Mouse (Mus musculus) forelimb bud, embryonic 11.5 days (tissue): ENCODE measurements around the gene Pdss2.

Experiments
- DNase-seq: peaks from one replicate; pipeline ENCODE4 v3.0.0-alpha.2; 2012; ENCODE audit warnings: low read depth, low spot score

Gene Pdss2

DNA sequence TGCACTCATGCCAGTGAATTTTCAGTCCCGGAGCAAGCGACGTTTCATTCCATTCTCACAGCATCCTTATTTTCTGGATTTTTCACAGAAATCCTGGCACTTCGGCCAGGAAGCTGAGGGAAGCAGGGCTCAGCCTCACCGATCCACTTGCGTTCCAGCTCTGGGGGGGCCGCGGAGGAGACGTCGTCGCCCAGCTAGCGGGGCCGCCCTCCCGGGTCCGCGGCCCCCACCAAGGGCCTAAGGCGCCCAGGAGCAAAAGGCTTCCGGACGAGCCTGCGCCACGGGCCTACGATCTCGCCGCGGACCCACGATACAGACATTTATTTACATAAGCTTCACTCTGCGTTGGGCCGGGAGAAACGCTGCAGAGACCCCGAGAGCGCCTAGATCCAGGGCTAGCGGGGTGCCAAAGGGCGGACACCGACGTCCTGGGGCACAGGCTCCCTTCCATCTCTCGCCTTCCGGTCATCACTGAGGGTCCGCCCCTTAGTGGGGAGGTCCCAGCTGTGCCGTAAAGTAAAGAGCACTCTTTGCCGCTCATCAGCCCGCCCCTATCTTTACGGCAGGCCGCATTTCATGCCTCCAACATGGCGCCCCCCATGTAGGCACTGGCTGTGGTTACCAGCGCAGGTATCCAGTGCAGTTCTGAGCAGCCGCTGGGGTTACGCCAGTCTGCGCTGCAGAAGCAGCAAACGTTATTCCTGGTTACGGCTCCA lies at the start of gene Pdss2:
Pdss2 (plus strand) TSS at position 577 of the 716 bp plus-strand sequence.
- peak; percentile 91 for DNase-seq

DNA sequence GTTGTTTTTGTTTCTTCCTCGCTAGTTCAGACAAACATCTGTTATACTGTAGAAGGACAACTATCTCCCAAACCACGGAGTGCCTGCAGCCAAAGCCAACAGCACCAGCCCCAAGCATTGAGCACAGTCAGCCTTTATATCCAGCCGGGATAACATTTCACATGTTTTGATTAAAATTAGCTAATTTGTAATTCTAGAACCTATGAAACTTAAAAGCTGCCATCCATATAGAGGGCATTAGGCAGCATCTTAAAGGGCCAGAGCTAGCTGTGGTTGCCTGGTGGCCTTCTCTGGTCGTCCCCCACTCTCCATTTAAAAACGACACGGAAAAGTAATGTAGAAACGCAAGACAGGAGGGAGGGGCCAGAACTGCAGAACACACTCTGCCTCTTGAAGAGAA lies 49.2 kb upstream of the Pdss2 start:
- DNase-seq: no peak

GRCm38 (mm10) chr10:43172554-43172953 lies 48.7 kb upstream of the Pdss2 start:
- DNase-seq: no peak

DNA sequence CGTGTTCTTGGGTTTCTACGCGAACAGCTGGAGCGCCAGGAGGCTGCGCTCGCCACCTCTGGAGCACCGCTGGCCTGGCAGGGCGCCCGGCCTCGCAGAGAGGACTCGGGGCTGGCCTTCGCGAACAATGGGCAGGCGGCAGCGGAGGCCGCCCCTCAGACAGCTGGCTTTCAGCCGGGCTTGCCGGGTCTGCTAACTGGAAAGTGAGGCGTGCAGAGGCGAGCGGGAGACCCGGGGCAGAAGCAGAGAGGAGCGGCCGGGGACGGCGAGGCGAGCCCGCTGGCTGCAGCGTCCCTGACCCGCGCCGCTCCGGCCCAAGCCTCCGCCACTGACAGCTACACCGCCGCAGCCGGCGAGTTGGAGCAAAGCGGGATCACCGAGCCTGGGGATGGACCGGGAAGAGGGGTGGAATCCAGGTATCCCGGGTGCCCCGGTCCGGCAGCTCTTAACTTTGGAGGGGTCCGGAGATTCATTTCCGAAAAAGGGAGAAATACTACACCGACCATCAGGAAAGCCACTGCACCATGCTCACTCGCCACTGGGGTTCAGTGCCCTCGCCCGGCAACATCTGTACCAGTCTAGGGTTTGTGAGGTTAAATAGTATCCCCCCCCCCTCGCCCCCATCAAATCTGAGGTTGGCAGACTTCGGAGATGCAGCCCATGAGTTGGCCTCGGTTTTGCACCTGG lies 48.0 kb upstream of the Pdss2 start:
- peak; percentile 49 for DNase-seq

DNA sequence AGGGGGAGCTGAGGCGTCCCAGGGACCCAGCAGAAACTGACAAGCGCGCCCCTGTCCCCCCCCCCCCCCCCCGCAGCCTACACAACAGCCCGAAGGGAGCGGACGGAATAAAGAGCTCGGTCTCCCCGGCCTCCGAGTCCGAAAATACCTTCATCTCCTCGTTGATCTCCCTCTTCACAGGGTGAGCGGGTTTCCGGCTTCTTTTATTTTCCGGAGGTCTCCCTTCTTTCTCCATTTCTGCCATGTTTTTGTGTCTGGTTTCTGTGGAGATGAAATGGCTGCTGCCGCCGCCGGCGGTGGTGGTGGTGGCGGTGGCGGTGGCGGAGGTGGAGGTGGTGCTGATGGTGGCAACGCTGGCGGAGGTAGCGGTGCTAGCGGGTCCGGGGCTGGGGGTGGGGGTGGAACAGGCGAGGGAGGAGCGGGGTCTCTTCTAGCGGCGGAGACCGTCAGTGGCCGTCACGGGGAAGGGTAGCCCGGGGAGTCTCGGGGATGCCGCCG lies 47.4 kb upstream of the Pdss2 start:
- no peak for DNase-seq

- DNase-seq: peak; percentile 63
These were observed 46.7 kb upstream of the Pdss2 start, which contains the start of the genes Sobp and 9030612E09Rik for GRCm38 (mm10) chr10:43174326-43175155. Sobp (minus strand) TSS chr10:43174530. 9030612E09Rik (plus strand) TSS chr10:43174704.

- DNase-seq: no peak
These were observed 46.1 kb upstream of the Pdss2 start for GRCm38 (mm10) chr10:43175156-43175601.

GRCm38 (mm10) chr10:43180313-43180912 lies 40.9 kb upstream of the Pdss2 start:
- DNase-seq: no peak

DNA sequence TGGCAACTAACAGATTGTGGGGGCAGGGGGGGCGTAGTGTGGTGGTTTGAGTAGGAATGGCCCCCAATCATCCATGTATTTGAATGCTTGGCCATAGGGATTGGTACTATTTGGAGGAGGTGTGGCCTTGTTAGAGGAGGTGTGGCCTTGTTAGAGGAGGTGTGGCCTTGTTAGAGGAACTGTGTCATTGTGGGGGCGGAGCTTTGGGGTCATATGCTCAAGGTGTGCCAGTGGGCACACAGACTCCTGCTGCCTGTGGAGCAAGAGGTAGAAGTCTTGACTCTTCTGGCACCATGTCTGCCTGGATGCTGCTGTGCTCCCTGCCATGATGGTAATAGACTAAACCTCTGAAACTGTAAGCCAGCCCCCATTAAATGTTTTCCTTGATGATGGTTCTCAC lies 21.1 kb upstream of the Pdss2 start:
- no peak for DNase-seq

DNA sequence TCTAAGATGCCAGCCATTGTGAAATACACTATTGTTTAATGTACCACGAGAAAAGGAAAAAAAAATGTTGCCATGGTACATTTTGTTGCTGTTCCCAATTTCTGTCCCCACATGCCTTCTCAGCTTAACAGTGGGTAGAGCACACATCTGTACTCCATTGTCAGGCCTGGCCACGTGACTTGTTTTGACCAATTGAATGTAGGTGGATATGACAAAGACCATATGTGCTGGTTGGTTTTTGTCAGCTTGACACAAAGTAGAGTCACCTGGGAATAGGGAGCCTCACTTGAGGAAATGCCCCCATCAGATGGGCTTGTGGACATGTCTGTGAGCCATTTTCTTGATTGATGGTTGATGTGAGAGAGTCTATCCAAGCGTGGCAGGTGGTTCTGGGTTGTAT lies 17.4 kb upstream of the Pdss2 start:
- DNase-seq: no peak

- peak; percentile 16 for DNase-seq
These were observed 9.4 kb upstream of the Pdss2 start for GRCm38 (mm10) chr10:43211866-43212265.

GRCm38 (mm10) chr10:43217361-43217900 lies 3.9 kb upstream of the Pdss2 start:
- DNase-seq: no peak

- no peak for DNase-seq
These were observed 807 bp upstream of the Pdss2 start for GRCm38 (mm10) chr10:43220479-43220878.

- no peak for DNase-seq
These were observed 373 bp downstream of the Pdss2 start for GRCm38 (mm10) chr10:43221659-43222058.

DNA sequence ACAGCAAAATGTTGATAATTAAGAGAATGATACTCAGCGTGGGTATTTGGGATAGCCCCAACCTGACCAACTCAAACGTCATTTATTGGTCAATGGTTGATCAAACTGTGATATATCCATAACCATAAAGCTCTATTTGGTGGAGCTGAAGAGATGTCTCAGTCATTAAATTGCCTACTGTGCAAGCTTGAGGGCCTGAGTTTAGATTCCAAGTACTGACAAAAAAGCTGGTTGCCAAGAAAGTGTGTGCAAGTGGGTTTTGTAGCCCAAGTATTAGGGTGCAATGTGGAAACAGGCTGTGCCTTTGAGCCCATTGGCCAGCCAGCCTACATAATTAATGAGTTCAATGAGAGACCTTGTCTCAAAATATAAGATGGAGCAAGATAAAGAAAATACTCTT lies 2.1 kb downstream of the Pdss2 start:
- DNase-seq: no peak

GRCm38 (mm10) chr10:43226391-43226790 lies 5.1 kb downstream of the Pdss2 start:
- DNase-seq: no peak

DNA sequence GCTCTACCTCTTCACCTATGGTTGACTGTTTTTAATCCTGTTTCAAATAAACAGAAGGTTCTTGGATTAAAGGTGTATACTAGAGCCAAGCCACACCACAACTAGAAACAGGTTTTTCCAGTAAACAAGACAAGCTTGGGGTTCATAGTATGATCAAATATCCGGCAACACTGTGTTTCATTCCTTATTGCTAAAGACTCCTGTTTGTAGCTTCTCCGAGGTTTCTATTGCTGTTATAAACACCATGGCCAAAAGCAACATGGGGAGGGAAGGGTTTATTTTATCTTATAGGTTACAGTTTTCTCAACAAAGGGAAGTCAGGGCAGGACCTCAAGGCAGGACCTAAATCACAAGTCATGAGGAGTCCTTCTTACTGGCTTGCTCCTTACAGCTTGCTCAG lies 8.0 kb downstream of the Pdss2 start:
- no peak for DNase-seq

- DNase-seq: no peak
These were observed 13.2 kb downstream of the Pdss2 start for GRCm38 (mm10) chr10:43234522-43234921.

DNA sequence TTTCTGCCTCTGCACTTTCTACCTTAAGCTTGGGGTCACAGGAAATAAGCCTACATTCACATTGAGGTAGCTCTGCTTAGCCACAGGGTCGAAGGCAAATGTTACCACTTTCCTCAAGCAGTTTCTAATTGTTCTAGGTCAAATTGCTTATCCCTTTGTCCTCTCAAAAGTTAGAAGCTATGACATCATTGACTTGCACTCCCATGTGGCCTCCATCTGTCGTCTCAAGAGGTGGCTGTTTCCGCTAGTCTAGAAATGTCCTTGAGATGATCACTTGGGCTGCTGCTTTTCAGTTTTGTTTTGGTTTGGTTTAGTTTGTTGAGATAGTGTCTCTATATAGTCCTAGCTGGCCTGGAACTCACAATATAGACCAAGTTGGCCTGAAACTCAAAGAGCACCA lies 13.7 kb downstream of the Pdss2 start:
- DNase-seq: no peak

DNA sequence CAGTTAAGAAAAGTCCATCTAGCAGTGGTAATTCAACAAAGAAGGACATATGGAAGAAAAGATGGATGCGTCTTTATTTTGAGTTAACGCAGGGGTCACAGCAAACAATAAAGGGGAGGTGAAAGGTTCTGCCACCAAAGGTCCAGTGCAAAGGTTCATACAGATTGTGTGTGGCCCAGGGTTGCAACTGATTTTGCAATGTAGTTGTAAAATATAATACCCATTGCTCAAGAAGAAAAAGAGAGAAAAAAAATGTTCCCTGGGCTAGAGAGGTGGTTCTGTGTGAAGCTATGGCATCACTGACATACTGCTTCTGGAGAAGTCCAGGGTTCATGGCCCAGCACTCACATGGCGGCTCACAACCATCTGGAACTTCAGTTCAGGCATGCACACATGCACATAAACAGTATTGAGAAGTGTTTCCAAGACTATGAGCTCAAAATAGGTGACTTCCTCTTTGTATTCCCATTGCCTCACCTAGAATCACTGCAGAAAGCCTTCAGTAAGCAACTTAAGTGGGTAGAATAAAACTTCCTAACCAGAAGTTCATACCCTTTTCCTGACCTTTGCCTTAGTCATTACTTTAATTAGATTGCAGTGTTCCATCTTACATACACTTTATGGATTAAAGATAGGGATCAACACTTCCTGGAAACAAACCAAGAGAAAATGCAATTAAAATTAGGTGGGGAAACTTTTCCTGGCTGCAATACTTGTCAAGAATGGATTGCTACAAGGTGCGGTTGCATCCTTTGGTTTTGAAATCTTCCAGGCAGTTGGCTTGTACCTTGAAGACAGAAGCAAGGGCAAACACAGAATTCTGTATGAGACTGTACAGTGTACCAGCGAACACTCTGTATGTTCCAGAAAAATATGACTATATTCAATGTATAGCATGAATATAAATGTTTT lies 14.7 kb downstream of the Pdss2 start:
- no peak for DNase-seq
